Mouse (Mus musculus): Measurements from ENCODE around the gene Gm26566.

DNA sequence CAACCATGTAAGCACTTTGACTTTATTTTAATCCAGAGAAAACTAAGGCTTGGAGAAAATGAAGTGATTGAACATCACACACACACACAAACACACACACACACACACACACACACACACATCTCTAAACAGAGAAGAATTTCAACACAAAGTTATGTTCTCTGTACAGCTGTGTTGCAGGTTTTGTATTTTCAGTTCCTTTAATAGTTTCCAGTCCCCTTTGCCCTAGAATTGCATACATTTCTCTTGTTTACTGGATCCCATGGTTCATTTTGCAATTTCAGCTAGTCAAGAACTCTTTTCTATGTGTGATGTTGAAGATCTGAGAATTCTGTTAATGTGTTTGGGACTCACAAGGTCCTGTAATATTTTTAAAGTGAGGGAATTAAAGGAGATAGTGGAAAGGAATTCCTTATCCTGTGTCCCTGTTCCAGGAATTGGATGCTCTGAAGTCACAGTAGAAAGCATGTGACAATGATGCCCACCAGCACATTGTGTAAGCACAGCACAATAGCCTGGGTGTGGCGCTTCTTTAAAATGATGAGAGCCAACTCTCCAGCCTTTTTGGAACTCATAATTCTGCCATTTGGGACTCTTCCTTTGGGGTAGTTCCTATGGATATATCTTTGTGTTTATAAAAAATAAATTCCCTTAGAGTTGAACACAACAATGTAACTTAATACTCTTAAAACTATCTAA is 14.3 kb upstream of the Gm26566 start:
- TF ChIP-seq CTCF (IDR thresholded peaks at IDR 0.05; ENCODE audit: low read depth) = no peak
- no peak for TF ChIP-seq EP300 (IDR thresholded peaks at IDR 0.05; ENCODE audit: low read depth)

Measured in heart, postnatal 0 days (tissue).